Mouse (Mus musculus): ENCODE measurements at regions not wholly inside any gene's neighbourhood (a gene's known extent, or its start where the extent isn't known, plus 50 kb on each side); places are given as distances from the start of the nearest gene placed in this dataset.

DNA sequence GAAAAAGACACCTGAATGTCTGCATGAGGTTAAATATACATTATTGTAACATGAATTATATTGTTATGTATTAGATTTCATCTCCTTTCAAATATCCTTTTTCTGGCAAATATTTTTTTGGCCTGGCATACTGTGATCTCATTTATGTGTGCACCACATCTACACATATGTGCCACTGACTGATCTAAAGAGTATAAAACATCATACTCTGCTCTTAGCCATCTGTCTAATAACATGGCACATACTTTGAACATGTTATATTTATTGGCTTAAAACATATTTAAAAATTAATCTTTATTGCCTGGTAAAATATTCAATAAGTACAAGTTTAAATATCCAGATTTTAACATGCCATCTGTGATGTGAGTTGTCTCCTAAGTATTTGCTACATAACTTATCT lies 365.6 kb upstream of the Sema3a start:
- TF ChIP-seq POLR2A (IDR thresholded peaks at IDR 0.05; ENCODE audit: low read depth, low read length), result no peak
- no peak for TF ChIP-seq USF2 (conservative IDR thresholded peaks at IDR 0.05; ENCODE audit: low read depth, low read length)
- TF ChIP-seq SIN3A (IDR thresholded peaks at IDR 0.05; ENCODE audit: low read length), result no peak
- TF ChIP-seq EP300 (IDR thresholded peaks at IDR 0.05; ENCODE audit: low read length), result no peak

All from CH12.LX (cell line).